Mouse (Mus musculus) cortical plate, adult 2 months (tissue): ENCODE measurements around the gene Rab22a.

Source experiments
- CTCF ChIP-seq: fragments of 200-500 bp; IDR thresholded peaks from 2 replicates; pipeline ENCODE4 v1.5.1; 2011; ENCODE audit warnings: mild to moderate bottlenecking, control low read depth, low read length; ENCODE audit not compliant: insufficient read depth; ENCODE audit errors: extremely low read depth
- POLR2A ChIP-seq: fragments of 200-500 bp; IDR thresholded peaks from 2 replicates; pipeline ENCODE4 v1.6.1; 2011; ENCODE audit warnings: mild to moderate bottlenecking, low read length, control low read depth; ENCODE audit not compliant: insufficient read depth; ENCODE audit errors: extremely low read depth

GRCm38 (mm10) chr2:173713241-173713640, 53.7 kb downstream of the Rab22a start:
- no peak for TF ChIP-seq CTCF
- no peak for TF ChIP-seq POLR2A
